Mouse (Mus musculus): ENCODE data around the gene Mios.

DNA sequence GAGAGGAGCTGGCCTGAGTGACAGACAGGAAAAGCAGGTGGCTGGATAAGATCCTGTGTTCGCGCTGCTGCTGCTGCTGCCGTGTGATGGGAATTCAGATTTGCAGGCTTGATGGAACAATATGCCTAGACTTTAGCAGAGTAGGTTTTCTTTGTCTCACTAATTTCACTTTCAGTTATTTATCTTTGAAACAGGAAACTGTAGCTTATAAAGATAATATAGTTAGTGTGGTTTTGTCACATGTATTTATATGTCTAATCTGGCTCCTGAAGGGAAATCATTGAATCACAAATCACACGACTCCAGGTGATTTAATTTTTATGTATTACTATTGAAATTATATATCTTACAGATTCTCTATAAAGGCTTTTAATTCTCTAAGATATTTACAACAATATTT, 74.2 kb downstream of the Mios start:
- TF ChIP-seq CTCF (IDR thresholded peaks at IDR 0.05): no peak
- no peak for TF ChIP-seq EP300 (IDR thresholded peaks at IDR 0.05)

Measured in lung, postnatal 0 days (tissue).